Mouse (Mus musculus): ENCODE data around the gene Uvssa. TPM values are rescaled to one million over a fixed set of nuclear protein-coding genes. Genes with fewer than 3 reads are reported as not detected.
"Not testable (repeated sequence)": the region's sequence is repeated elsewhere in the genome, so short reads cannot be mapped to it uniquely, and the experiment has no call there.

The Uvssa gene
- total and polyA plus RNA-seq, 2 experiments from 2014 or later, result 3.7 to 5.5 TPM

GRCm38 (mm10) chr5:33341165-33341564, 37.2 kb upstream of the Uvssa start:
- H3K4me1 ChIP-seq (ENCODE audit: control insufficient read depth, insufficient read depth), result peaks cover 51% of the 10 kb centered on the region
- peaks cover 13% of the 10 kb centered on the region; the same call in 1 of the 2 replicates for H3K36me3 ChIP-seq (replicated peaks; ENCODE audit: control insufficient read depth, insufficient read depth, low read length)
- no peak overlapping the region for H3K9ac ChIP-seq (replicated peaks; ENCODE audit: low read depth, low read length)
- no peak overlapping the region for H3K4me3 ChIP-seq (ENCODE audit: low read depth, low read length)
- H3K27me3 ChIP-seq (ENCODE audit: control insufficient read depth, insufficient read depth, low read length), result no peaks in the 10 kb centered on the region
- no peak overlapping the region for H3K4me2 ChIP-seq (ENCODE audit: low read depth, low read length)
- H3K27ac ChIP-seq (ENCODE audit: low read depth), result 0 out of 2 replicates have a peak overlapping the region, but pooled peaks have one; percentile 0
- no peaks in the 10 kb centered on the region for H3K9me3 ChIP-seq (replicated peaks; ENCODE audit: control insufficient read depth, low read length)
- DNase-seq (ENCODE audit: low spot score) (no peak), ATAC-seq (ENCODE audit: insufficient read depth, low read depth) (no peak)
- no peak for TF ChIP-seq EP300 (IDR thresholded peaks at IDR 0.05; ENCODE audit: low read depth)
- no peak for TF ChIP-seq CTCF (IDR thresholded peaks at IDR 0.05; ENCODE audit: low read depth)
- 76% methylated on average over 6 of the region's 6 CpGs for WGBS

- not testable (repeated sequence) for H3K4me3 ChIP-seq (ENCODE audit: low read depth, low read length); H3K27ac ChIP-seq (ENCODE audit: low read depth); H3K27me3 ChIP-seq (ENCODE audit: control insufficient read depth, insufficient read depth, low read length); ATAC-seq (ENCODE audit: insufficient read depth, low read depth); DNase-seq (ENCODE audit: low spot score); H3K4me2 ChIP-seq (ENCODE audit: low read depth, low read length); H3K9ac ChIP-seq (replicated peaks; ENCODE audit: low read depth, low read length); H3K9me3 ChIP-seq (replicated peaks; ENCODE audit: control insufficient read depth, low read length)
- 65% methylated on average over 3 of the region's 3 CpGs for WGBS
- Histone ChIP-seq H3K36me3 (replicated peaks; ENCODE audit: control insufficient read depth, insufficient read depth, low read length) (peaks cover 13% of the 10 kb centered on the region; the same call in 1 of the 2 replicates), H3K4me1 (ENCODE audit: control insufficient read depth, insufficient read depth) (peaks cover 43% of the 10 kb centered on the region)
Observed at GRCm38 (mm10) chr5:33342248-33342647, 36.1 kb upstream of the Uvssa start.

- Histone ChIP-seq H3K9ac (replicated peaks; ENCODE audit: low read depth, low read length) (no peak overlapping the region), H3K27me3 (ENCODE audit: control insufficient read depth, insufficient read depth, low read length) (no peaks in the 10 kb centered on the region), H3K4me3 (ENCODE audit: low read depth, low read length) (no peak overlapping the region), H3K36me3 (replicated peaks; ENCODE audit: control insufficient read depth, insufficient read depth, low read length) (peaks cover 13% of the 10 kb centered on the region; the same call in 1 of the 2 replicates), H3K4me2 (ENCODE audit: low read depth, low read length) (no peak overlapping the region), H3K4me1 (ENCODE audit: control insufficient read depth, insufficient read depth) (peaks cover 37% of the 10 kb centered on the region), H3K9me3 (replicated peaks; ENCODE audit: control insufficient read depth, low read length) (no peaks in the 10 kb centered on the region), H3K27ac (ENCODE audit: low read depth) (0 out of 2 replicates have a peak overlapping the region, but pooled peaks have one; percentile 13)
- TF ChIP-seq CTCF (IDR thresholded peaks at IDR 0.05; ENCODE audit: low read depth), result no peak
- no peak for TF ChIP-seq EP300 (IDR thresholded peaks at IDR 0.05; ENCODE audit: low read depth)
- DNase-seq (ENCODE audit: low spot score) (no peak), ATAC-seq (ENCODE audit: insufficient read depth, low read depth) (no peak)
Observed at GRCm38 (mm10) chr5:33342821-33343220, 35.5 kb upstream of the Uvssa start.

GRCm38 (mm10) chr5:33343571-33343970, 34.8 kb upstream of the Uvssa start:
- peaks cover 12% of the 10 kb centered on the region; the same call in 1 of the 2 replicates for H3K36me3 ChIP-seq (replicated peaks; ENCODE audit: control insufficient read depth, insufficient read depth, low read length)
- no peak for ATAC-seq (ENCODE audit: insufficient read depth, low read depth)
- H3K27me3 ChIP-seq (ENCODE audit: control insufficient read depth, insufficient read depth, low read length), result no peaks in the 10 kb centered on the region
- TF ChIP-seq CTCF (IDR thresholded peaks at IDR 0.05; ENCODE audit: low read depth), result no peak
- no peak for TF ChIP-seq EP300 (IDR thresholded peaks at IDR 0.05; ENCODE audit: low read depth)
- H3K9me3 ChIP-seq (replicated peaks; ENCODE audit: control insufficient read depth, low read length), result no peaks in the 10 kb centered on the region
- no peak overlapping the region for H3K4me3 ChIP-seq (ENCODE audit: low read depth, low read length)
- no peak overlapping the region for H3K4me2 ChIP-seq (ENCODE audit: low read depth, low read length)
- no peak overlapping the region for H3K9ac ChIP-seq (replicated peaks; ENCODE audit: low read depth, low read length)
- H3K27ac ChIP-seq (ENCODE audit: low read depth), result 0 out of 2 replicates have a peak overlapping the region, but pooled peaks have one; percentile 13
- DNase-seq (ENCODE audit: low spot score), result no peak
- peaks cover 39% of the 10 kb centered on the region for H3K4me1 ChIP-seq (ENCODE audit: control insufficient read depth, insufficient read depth)

GRCm38 (mm10) chr5:33344070-33344469, 34.3 kb upstream of the Uvssa start:
- H3K27ac ChIP-seq (ENCODE audit: low read depth), result no peak overlapping the region
- no peaks in the 10 kb centered on the region for H3K27me3 ChIP-seq (ENCODE audit: control insufficient read depth, insufficient read depth, low read length)
- peaks cover 7% of the 10 kb centered on the region; the same call in 1 of the 2 replicates for H3K36me3 ChIP-seq (replicated peaks; ENCODE audit: control insufficient read depth, insufficient read depth, low read length)
- no peak overlapping the region for H3K4me2 ChIP-seq (ENCODE audit: low read depth, low read length)
- H3K9ac ChIP-seq (replicated peaks; ENCODE audit: low read depth, low read length), result no peak overlapping the region
- ATAC-seq (ENCODE audit: insufficient read depth, low read depth) (no peak), DNase-seq (ENCODE audit: low spot score) (no peak)
- WGBS, result 79% methylated on average over 3 of the region's 3 CpGs
- peaks cover 41% of the 10 kb centered on the region for H3K4me1 ChIP-seq (ENCODE audit: control insufficient read depth, insufficient read depth)
- no peaks in the 10 kb centered on the region for H3K9me3 ChIP-seq (replicated peaks; ENCODE audit: control insufficient read depth, low read length)
- TF ChIP-seq CTCF (IDR thresholded peaks at IDR 0.05; ENCODE audit: low read depth), result no peak
- TF ChIP-seq EP300 (IDR thresholded peaks at IDR 0.05; ENCODE audit: low read depth), result no peak
- no peak overlapping the region for H3K4me3 ChIP-seq (ENCODE audit: low read depth, low read length)

- WGBS, result 38% methylated on average over 3 of the region's 3 CpGs
- TF ChIP-seq CTCF (IDR thresholded peaks at IDR 0.05; ENCODE audit: low read depth) (no peak), EP300 (IDR thresholded peaks at IDR 0.05; ENCODE audit: low read depth) (no peak)
- no peak overlapping the region for H3K9ac ChIP-seq (replicated peaks; ENCODE audit: low read depth, low read length)
- no peak overlapping the region for H3K4me2 ChIP-seq (ENCODE audit: low read depth, low read length)
- 0 out of 2 replicates have a peak, but pooled peaks cover 6% of the 10 kb centered on the region for H3K36me3 ChIP-seq (replicated peaks; ENCODE audit: control insufficient read depth, insufficient read depth, low read length)
- no peaks in the 10 kb centered on the region for H3K27me3 ChIP-seq (ENCODE audit: control insufficient read depth, insufficient read depth, low read length)
- H3K4me1 ChIP-seq (ENCODE audit: control insufficient read depth, insufficient read depth), result peaks cover 37% of the 10 kb centered on the region
- no peak overlapping the region for H3K27ac ChIP-seq (ENCODE audit: low read depth)
- no peak overlapping the region for H3K4me3 ChIP-seq (ENCODE audit: low read depth, low read length)
- H3K9me3 ChIP-seq (replicated peaks; ENCODE audit: control insufficient read depth, low read length), result no peaks in the 10 kb centered on the region
- no peak for DNase-seq (ENCODE audit: low spot score)
- no peak for ATAC-seq (ENCODE audit: insufficient read depth, low read depth)
Observed at GRCm38 (mm10) chr5:33347620-33348019, 30.7 kb upstream of the Uvssa start.

All from heart, postnatal 0 days (tissue).